Mouse (Mus musculus) testis, adult 10 weeks (tissue): ENCODE data around the gene Btnl9. TPM values are rescaled to one million over a fixed set of nuclear protein-coding genes. Genes with fewer than 3 reads are reported as not detected.

Experiments used
- polyA plus RNA-seq: library from polyadenylated mRNA; stranded (reverse); fragments of 350-450 nt; fragmentation: Illumina TruSeq; extraction: RNeasy Lipid Tissue Mini Kit (QIAGEN cat#74804); gene quantifications from one replicate; pipeline ENCODE4 v1.2.3, GENCODE M21; 2014; ENCODE audit warnings: low read depth, low replicate concordance

Btnl9 gene
- polyA plus RNA-seq = 0.04 TPM

DNA sequence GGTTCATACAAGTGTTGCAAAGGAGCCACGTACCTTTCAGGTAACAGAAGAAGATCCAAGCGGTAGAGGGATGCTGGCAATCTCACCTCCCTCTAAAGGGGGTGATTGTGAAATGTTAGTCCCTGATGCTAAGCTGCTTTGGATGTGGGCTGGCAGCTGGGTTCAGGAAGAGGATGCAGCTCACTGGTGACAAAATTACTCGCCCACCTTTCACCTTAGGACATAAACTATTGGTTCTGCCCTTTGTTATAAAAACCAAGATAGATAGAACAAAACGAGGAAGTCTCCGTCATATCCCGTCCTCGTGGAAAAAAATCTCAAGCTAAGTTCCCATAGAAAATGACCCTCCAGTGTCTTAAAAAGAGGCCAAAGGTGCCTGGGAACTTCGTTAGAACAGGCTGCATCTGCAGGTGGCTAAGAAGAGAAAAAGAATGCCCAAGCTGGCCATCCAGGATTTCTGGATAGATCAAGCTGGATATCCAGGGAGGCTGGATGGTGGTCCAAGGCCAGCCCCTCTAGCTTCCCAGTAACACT is at the start of gene Btnl9:
Gene Btnl9 (minus strand): TSS at position 205 of the 534 bp plus-strand sequence.

DNA sequence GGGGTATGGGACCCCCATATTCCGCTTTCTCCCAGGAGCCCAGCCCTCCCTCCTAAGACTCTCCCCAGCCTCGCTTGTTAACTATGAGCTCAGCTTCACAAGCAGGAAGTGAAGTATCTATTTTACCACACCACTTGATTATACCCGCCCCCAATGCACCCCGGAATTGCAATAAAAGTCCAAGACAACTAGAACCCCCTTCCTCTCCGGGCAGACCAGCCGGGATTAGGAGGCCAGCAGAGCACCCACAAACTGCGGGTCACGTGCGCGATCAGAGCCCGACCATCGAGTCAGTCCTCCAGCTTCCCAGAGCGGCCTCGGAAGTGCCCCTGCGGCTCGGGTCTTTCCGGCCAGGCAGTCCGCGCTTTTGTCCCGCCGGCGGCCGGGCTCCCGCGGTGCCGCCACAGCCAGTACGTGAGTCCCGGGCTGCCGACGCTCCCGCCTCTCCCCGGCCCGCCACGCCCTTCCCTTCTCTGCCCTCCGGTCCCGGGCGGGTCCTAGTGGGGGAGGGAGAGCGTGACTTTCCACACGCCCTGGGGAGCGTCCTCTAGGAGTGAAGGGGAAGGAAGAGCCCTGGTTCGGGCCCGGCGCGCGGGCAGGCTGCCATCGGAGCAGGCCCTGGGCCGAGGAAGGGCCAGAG is 16.3 kb upstream of the Btnl9 start, which contains the start of gene Zfp62:
Gene Zfp62 (plus strand): TSS at position 164 of the 640 bp plus-strand sequence.

DNA sequence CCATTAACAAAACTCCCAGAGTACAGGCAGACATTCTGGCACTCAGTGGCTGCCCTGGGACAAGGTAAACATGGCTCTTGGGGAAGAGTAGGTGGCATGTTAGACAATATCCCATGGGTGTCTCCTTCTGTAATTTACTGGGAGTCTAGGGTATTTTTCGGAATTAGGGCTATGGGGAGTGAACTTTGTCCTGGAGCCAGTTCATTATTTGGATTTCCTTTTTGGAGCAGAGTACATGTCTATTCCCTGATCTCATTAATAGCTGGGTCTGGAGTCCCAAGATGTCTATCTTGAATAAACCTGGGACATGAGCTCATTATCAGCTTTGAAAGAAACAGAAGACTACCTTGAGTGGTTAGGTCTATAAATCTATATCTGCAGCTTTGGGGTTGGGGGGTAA is 32.9 kb downstream of the Btnl9 start, which contains the start of gene Olfr1394:
Gene Olfr1394 (plus strand): TSS at position 301 of the 400 bp plus-strand sequence.

DNA sequence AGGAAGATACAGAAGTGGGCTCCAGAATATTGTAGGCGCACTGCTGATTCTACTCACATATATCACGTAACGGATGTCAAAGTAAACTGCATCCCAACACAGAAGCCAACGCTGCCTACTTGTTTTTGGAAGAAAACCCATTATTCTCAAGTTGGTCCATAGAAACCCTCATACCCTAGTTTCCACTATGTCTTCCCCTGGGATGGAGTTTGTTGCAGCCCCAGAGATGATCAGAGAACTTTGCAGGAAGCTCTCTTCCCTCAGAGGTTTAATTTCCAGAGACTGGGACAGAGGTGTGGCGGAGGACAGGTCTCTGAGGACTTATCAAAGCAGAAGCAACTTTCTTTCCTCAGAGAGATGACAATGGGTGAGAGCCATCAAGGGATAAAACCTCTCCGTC is 45.0 kb downstream of the Btnl9 start, which contains the start of gene Olfr1395:
Gene Olfr1395 (plus strand): TSS at position 301 of the 400 bp plus-strand sequence.

Other genes with a start within 250 kb of the Btnl9 start
- gene Psme2b, start 241.0 kb downstream of the Btnl9 start, polyA plus RNA-seq = 0.36 TPM
- 0.07 TPM for gene Olfr56, start 208.3 kb downstream of the Btnl9 start, polyA plus RNA-seq
- 0.11 TPM for gene 9930111J21Rik1, start 207.8 kb downstream of the Btnl9 start, polyA plus RNA-seq
- 0.48 TPM for gene Gm12185, start 194.9 kb downstream of the Btnl9 start, polyA plus RNA-seq
- 2.4 TPM for gene Tgtp1, start 193.0 kb downstream of the Btnl9 start, polyA plus RNA-seq
- 3.4 TPM for gene 9930111J21Rik2, start 135.9 kb downstream of the Btnl9 start, polyA plus RNA-seq
- 2.4 TPM for gene Tgtp2, start 123.0 kb downstream of the Btnl9 start, polyA plus RNA-seq
- gene Ifi47, start 110.6 kb downstream of the Btnl9 start, polyA plus RNA-seq = 1.4 TPM
- not detected for gene Olfr1396, start 72.3 kb downstream of the Btnl9 start, polyA plus RNA-seq
- not detected for gene Olfr1395, start 44.9 kb downstream of the Btnl9 start, polyA plus RNA-seq
- gene Olfr1394, start 32.8 kb downstream of the Btnl9 start, polyA plus RNA-seq = not detected
- 143 TPM for gene Zfp62, start 16.1 kb upstream of the Btnl9 start, polyA plus RNA-seq
- 5.2 TPM for gene Mgat1, start 57.0 kb upstream of the Btnl9 start, polyA plus RNA-seq
- gene Olfr1393, start 91.1 kb upstream of the Btnl9 start, polyA plus RNA-seq = 2.3 TPM
- 1.9 TPM for gene Olfr1392, start 98.1 kb upstream of the Btnl9 start, polyA plus RNA-seq
- gene Olfr10, start 117.6 kb upstream of the Btnl9 start, polyA plus RNA-seq = not detected
- not detected for gene Olfr1391, start 135.6 kb upstream of the Btnl9 start, polyA plus RNA-seq
- not detected for gene Olfr1390, start 148.0 kb upstream of the Btnl9 start, polyA plus RNA-seq
- gene Olfr1389, start 235.9 kb upstream of the Btnl9 start, polyA plus RNA-seq = 0.50 TPM
- 0.14 TPM for gene Olfr1388, start 249.5 kb upstream of the Btnl9 start, polyA plus RNA-seq